Mouse (Mus musculus): ENCODE results near the gene Kdm3a.

DNA sequence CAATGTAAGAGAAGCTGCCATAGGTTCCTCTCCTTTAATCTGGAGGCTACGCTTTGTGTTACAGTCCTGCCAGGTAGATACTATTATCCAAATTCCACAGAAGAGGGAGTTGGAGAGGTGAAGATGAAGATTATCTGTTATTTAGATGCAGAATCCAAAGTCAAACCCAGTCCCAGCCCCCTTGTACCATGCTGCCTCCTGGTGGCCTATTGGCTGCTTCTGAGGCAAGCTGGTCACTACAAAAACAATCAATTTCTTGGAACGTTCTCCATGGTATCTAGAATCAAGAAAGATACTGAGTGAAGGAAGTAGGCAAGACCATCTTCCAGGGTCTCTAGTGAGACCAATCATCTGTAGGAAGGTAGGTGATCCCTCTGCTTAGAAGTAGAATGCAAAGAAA, 40.4 kb upstream of the Kdm3a start:
- TF ChIP-seq POLR2A (IDR thresholded peaks at IDR 0.05; ENCODE audit: control insufficient read depth, low read depth, low read length), result no peak
- peak; percentile 15; the same call in 1 of the 2 replicates for TF ChIP-seq CTCF (IDR thresholded peaks at IDR 0.05; ENCODE audit: control insufficient read depth, insufficient read depth, insufficient replicate concordance, low read depth, low read length)

All from testis, adult 2 months (tissue).